Mouse (Mus musculus) hindbrain, embryonic 10.5 days (tissue): Measurements from ENCODE around the gene Ess2. TPM values are rescaled to one million over a fixed set of nuclear protein-coding genes. Genes with fewer than 3 reads are reported as not detected.

ENCODE experiments used
- DNase-seq: peaks from one replicate; pipeline ENCODE4 v3.0.0-alpha.2; 2017; ENCODE audit warnings: low spot score
- H3K27ac ChIP-seq: fragments of 300-500 bp; sonication (generic); 2 replicates; pipeline ENCODE4 v1.5.1; 2016; ENCODE audit warnings: mild to moderate bottlenecking, moderate library complexity
- H3K27me3 ChIP-seq: fragments of 300-500 bp; sonication (generic); 2 replicates; pipeline ENCODE4 v1.6.1; 2016; ENCODE audit warnings: mild to moderate bottlenecking; ENCODE audit not compliant: poor library complexity, insufficient read depth, severe bottlenecking
- H3K36me3 ChIP-seq: fragments of 300-500 bp; sonication (generic); 2 replicates; pipeline ENCODE4 v1.6.1; 2016; ENCODE audit warnings: mild to moderate bottlenecking, moderate library complexity
- H3K4me1 ChIP-seq: fragments of 300-500 bp; sonication (generic); replicated peaks from 2 replicates; pipeline ENCODE4 v1.6.1; 2016; ENCODE audit warnings: mild to moderate bottlenecking
- H3K4me3 ChIP-seq: fragments of 300-500 bp; sonication (generic); 2 replicates; pipeline ENCODE4 v1.5.1; 2016; ENCODE audit warnings: mild to moderate bottlenecking, moderate library complexity
- H3K9me3 ChIP-seq: fragments of 300-500 bp; sonication (generic); 2 replicates; pipeline ENCODE4 v1.6.1; 2016; ENCODE audit warnings: mild to moderate bottlenecking, moderate library complexity
- WGBS: fragments of 180-500 bp; shearing (Covaris S2); methylation state at CpG from one replicate; pipeline ENCODE4 v1.1.7; 2016; 5-methylcytosine and 5-hydroxymethylcytosine counted together
- polyA plus RNA-seq: library from polyadenylated mRNA; unstranded; fragments of >200 nt; fragmentation: Nextera tagmentation; extraction: Ambion mirVana; gene quantifications from 2 replicates; pipeline ENCODE4 v1.2.1, GENCODE M21; 2016

Gene Ess2
- polyA plus RNA-seq, 1 experiment from 2014 or later, result 57.4 TPM

GRCm38 (mm10) chr16:17898462-17898861 is 12.7 kb downstream of the Ess2 start, which contains the start of the genes Dgcr2 and Tssk2:
Gene Dgcr2, minus strand, starts transcription at chr16:17898562.
Gene Tssk2, plus strand, starts transcription at chr16:17898637.
- DNase-seq, result no peak
- H3K27me3 ChIP-seq, result no peaks in the 10 kb centered on the region
- no peak within 1 kb of the TSS for H3K4me3 ChIP-seq
- peaks cover 59% of the 10 kb centered on the region for H3K36me3 ChIP-seq
- H3K4me1 ChIP-seq, result no peaks in the 10 kb centered on the region
- WGBS, result 92% methylated on average over 14 of the region's 14 CpGs
- no peaks in the 10 kb centered on the region for H3K9me3 ChIP-seq
- H3K27ac ChIP-seq, result no peak within 1 kb of the TSS

- Histone ChIP-seq H3K27ac (no peak overlapping the region), H3K9me3 (no peaks in the 10 kb centered on the region), H3K36me3 (peaks cover 35% of the 10 kb centered on the region), H3K4me1 (peaks cover 12% of the 10 kb centered on the region), H3K27me3 (no peaks in the 10 kb centered on the region), H3K4me3 (no peak overlapping the region)
- no peak for DNase-seq
Observed at GRCm38 (mm10) chr16:17896091-17896490, 15.1 kb downstream of the Ess2 start.

GRCm38 (mm10) chr16:17893923-17894322 is 17.2 kb downstream of the Ess2 start, which contains the start of gene Tssk1:
Gene Tssk1, plus strand, starts transcription at chr16:17894223.
- H3K27ac ChIP-seq, result no peak within 1 kb of the TSS
- H3K4me3 ChIP-seq, result no peak within 1 kb of the TSS
- no peaks in the 10 kb centered on the region for H3K27me3 ChIP-seq
- peaks cover 20% of the 10 kb centered on the region for H3K36me3 ChIP-seq
- WGBS, result 84% methylated on average over 2 of the region's 2 CpGs
- no peaks in the 10 kb centered on the region for H3K9me3 ChIP-seq
- H3K4me1 ChIP-seq, result peaks cover 27% of the 10 kb centered on the region
- DNase-seq, result no peak

- H3K36me3 ChIP-seq, result peaks cover 7% of the 10 kb centered on the region; the same call in 1 of the 2 replicates
- no peak overlapping the region for H3K27ac ChIP-seq
- WGBS, result 85% methylated on average over 3 of the region's 3 CpGs
- DNase-seq, result no peak
- H3K4me3 ChIP-seq, result no peak overlapping the region
- peaks cover 27% of the 10 kb centered on the region for H3K4me1 ChIP-seq
- no peaks in the 10 kb centered on the region for H3K9me3 ChIP-seq
- no peaks in the 10 kb centered on the region for H3K27me3 ChIP-seq
Observed at GRCm38 (mm10) chr16:17892606-17893005, 18.5 kb downstream of the Ess2 start.

- peaks cover 27% of the 10 kb centered on the region for H3K4me1 ChIP-seq
- WGBS, result under 1% methylated on average over 38 of the region's 38 CpGs
- peaks cover 7% of the 10 kb centered on the region; the same call in 1 of the 2 replicates for H3K36me3 ChIP-seq
- no peaks in the 10 kb centered on the region for H3K9me3 ChIP-seq
- H3K4me3 ChIP-seq, result peak within 1 kb of the TSS; percentile 100
- no peaks in the 10 kb centered on the region for H3K27me3 ChIP-seq
- peak; percentile 100 for DNase-seq
- peak within 1 kb of the TSS; percentile 99 for H3K27ac ChIP-seq
Observed at GRCm38 (mm10) chr16:17891567-17891959, 19.6 kb downstream of the Ess2 start, which contains the start of gene Gm20518. Gene Gm20518, minus strand, starts transcription at chr16:17891671.

- peak overlapping the region; percentile 100 for H3K4me3 ChIP-seq
Observed at GRCm38 (mm10) chr16:17890917-17891566, 20.1 kb downstream of the Ess2 start.

GRCm38 (mm10) chr16:17890342-17890727 is 20.8 kb downstream of the Ess2 start:
- peaks cover 27% of the 10 kb centered on the region for H3K4me1 ChIP-seq
- no peaks in the 10 kb centered on the region for H3K9me3 ChIP-seq
- peaks cover 15% of the 10 kb centered on the region for H3K36me3 ChIP-seq
- DNase-seq, result no peak
- H3K27ac ChIP-seq, result peak overlapping the region; percentile 99
- no peaks in the 10 kb centered on the region for H3K27me3 ChIP-seq
- H3K4me3 ChIP-seq, result peak overlapping the region; percentile 100
- WGBS, result 67% methylated on average over 2 of the region's 2 CpGs

More at GRCm38 (mm10) chr16:17890917-17891566, 20.1 kb downstream of the Ess2 start:
- Histone ChIP-seq H3K27me3 (no peaks in the 10 kb centered on the region), H3K4me1 (peaks cover 27% of the 10 kb centered on the region), H3K9me3 (no peaks in the 10 kb centered on the region), H3K27ac (peak overlapping the region; percentile 99), H3K36me3 (peaks cover 8% of the 10 kb centered on the region; the same call in 1 of the 2 replicates)
- WGBS, result under 1% methylated on average over 44 of the region's 44 CpGs
- peak; percentile 58 for DNase-seq

- peak overlapping the region; percentile 100 for H3K4me3 ChIP-seq
- 85% methylated on average over 6 of the region's 6 CpGs for WGBS
- H3K27ac ChIP-seq, result peak overlapping the region; percentile 99
- no peaks in the 10 kb centered on the region for H3K9me3 ChIP-seq
- H3K36me3 ChIP-seq, result peaks cover 20% of the 10 kb centered on the region
- no peak for DNase-seq
- no peaks in the 10 kb centered on the region for H3K27me3 ChIP-seq
- H3K4me1 ChIP-seq, result peaks cover 27% of the 10 kb centered on the region
Observed at GRCm38 (mm10) chr16:17889689-17890341, 21.3 kb downstream of the Ess2 start.

- Histone ChIP-seq H3K9me3 (no peaks in the 10 kb centered on the region), H3K4me3 (no peak overlapping the region), H3K4me1 (no peaks in the 10 kb centered on the region; the same call in 1 of the 2 replicates), H3K36me3 (peaks cover 56% of the 10 kb centered on the region), H3K27ac (no peak overlapping the region), H3K27me3 (no peaks in the 10 kb centered on the region)
- DNase-seq, result no peak
- 84% methylated on average over 6 of the region's 6 CpGs for WGBS
Observed at GRCm38 (mm10) chr16:17884116-17884515, 27.0 kb downstream of the Ess2 start.

GRCm38 (mm10) chr16:17882196-17882595 is 29.0 kb downstream of the Ess2 start:
- peaks cover 2% of the 10 kb centered on the region; the same call in 1 of the 2 replicates for H3K9me3 ChIP-seq
- DNase-seq, result no peak
- no peaks in the 10 kb centered on the region; the same call in 1 of the 2 replicates for H3K4me1 ChIP-seq
- H3K27ac ChIP-seq, result no peak overlapping the region
- no peak overlapping the region for H3K4me3 ChIP-seq
- peaks cover 75% of the 10 kb centered on the region for H3K36me3 ChIP-seq
- H3K27me3 ChIP-seq, result no peaks in the 10 kb centered on the region

- Histone ChIP-seq H3K4me1 (no peaks in the 10 kb centered on the region), H3K36me3 (peaks cover 70% of the 10 kb centered on the region), H3K27me3 (no peaks in the 10 kb centered on the region), H3K9me3 (peaks cover 2% of the 10 kb centered on the region; the same call in 1 of the 2 replicates), H3K4me3 (no peak overlapping the region), H3K27ac (no peak overlapping the region)
- WGBS, result 94% methylated on average over 4 of the region's 4 CpGs
- DNase-seq, result no peak
Observed at GRCm38 (mm10) chr16:17879571-17879970, 31.6 kb downstream of the Ess2 start.

GRCm38 (mm10) chr16:17876096-17876495 is 35.1 kb downstream of the Ess2 start:
- Histone ChIP-seq H3K9me3 (peaks cover 2% of the 10 kb centered on the region; the same call in 1 of the 2 replicates), H3K27me3 (no peaks in the 10 kb centered on the region), H3K27ac (no peak overlapping the region), H3K36me3 (peaks cover 67% of the 10 kb centered on the region), H3K4me1 (0 out of 2 replicates have a peak, but pooled peaks cover 4% of the 10 kb centered on the region), H3K4me3 (no peak overlapping the region)
- DNase-seq, result no peak
- WGBS, result 90% methylated on average over 1 of the region's 1 CpGs

- Histone ChIP-seq H3K27ac (no peak overlapping the region), H3K27me3 (no peaks in the 10 kb centered on the region), H3K9me3 (peaks cover 2% of the 10 kb centered on the region; the same call in 1 of the 2 replicates), H3K36me3 (peaks cover 76% of the 10 kb centered on the region), H3K4me3 (no peak overlapping the region), H3K4me1 (0 out of 2 replicates have a peak, but pooled peaks cover 4% of the 10 kb centered on the region)
- 89% methylated on average over 4 of the region's 4 CpGs for WGBS
- no peak for DNase-seq
Observed at GRCm38 (mm10) chr16:17875174-17875573, 36.0 kb downstream of the Ess2 start.
